Mouse (Mus musculus): ENCODE results near the gene Pspn. TPM values are rescaled to one million over a fixed set of nuclear protein-coding genes. Genes with fewer than 3 reads are reported as not detected.

Pspn gene
- total RNA-seq, 1 experiment from 2014 or later = not detected

Other genes with a start within 250 kb of the Pspn start
- not detected in 2 replicates for gene Nrtn, start 242.5 kb downstream of the Pspn start, total RNA-seq (2017)
- 21.0 and 26.2 TPM in 2 replicates for gene Dus3l, start 235.3 kb downstream of the Pspn start, total RNA-seq (2017)
- 1.4 TPM in 1 of 2 replicates, not detected in the other for gene Prr22, start 229.8 kb downstream of the Pspn start, total RNA-seq (2017)
- gene Rfx2, start 169.0 kb downstream of the Pspn start, total RNA-seq (2017) = 5.0 and 5.1 TPM in 2 replicates
- gene Acsbg2, start 125.6 kb downstream of the Pspn start, total RNA-seq (2017) = not detected in 2 replicates
- gene 1700061G19Rik, start 124.5 kb downstream of the Pspn start, total RNA-seq (2017) = 0.44 TPM in 1 of 2 replicates, not detected in the other
- gene Mllt1, start 64.6 kb downstream of the Pspn start, total RNA-seq (2017) = 15.3 and 19.3 TPM in 2 replicates
- gene Acer1, start 17.9 kb downstream of the Pspn start, total RNA-seq (2017) = not detected in 2 replicates
- gene Clpp, start 9.7 kb downstream of the Pspn start, total RNA-seq (2017) = 43.0 and 66.4 TPM in 2 replicates
- 13.2 and 18.7 TPM in 2 replicates for gene Alkbh7, start 2.7 kb downstream of the Pspn start, total RNA-seq (2017)
- gene Gtf2f1, start 11.3 kb upstream of the Pspn start, total RNA-seq (2017) = 89.5 and 124 TPM in 2 replicates
- 0.56 TPM in 1 of 2 replicates, not detected in the other for gene Gm17949, start 11.5 kb upstream of the Pspn start, total RNA-seq (2017)
- gene Khsrp, start 31.5 kb upstream of the Pspn start, total RNA-seq (2017) = 67.1 and 94.5 TPM in 2 replicates
- not detected in 2 replicates for gene Slc25a41, start 41.6 kb upstream of the Pspn start, total RNA-seq (2017)
- 0.56 TPM in 1 of 2 replicates, not detected in the other for gene Crb3, start 59.1 kb upstream of the Pspn start, total RNA-seq (2017)
- 5.1 and 9.7 TPM in 2 replicates for gene Slc25a23, start 59.8 kb upstream of the Pspn start, total RNA-seq (2017)
- gene Dennd1c, start 78.5 kb upstream of the Pspn start, total RNA-seq (2017) = 21.1 and 24.2 TPM in 2 replicates
- gene Tubb4a, start 87.8 kb upstream of the Pspn start, total RNA-seq (2017) = 0.30 TPM in 1 of 2 replicates, not detected in the other
- gene Tnfsf9, start 105.3 kb upstream of the Pspn start, total RNA-seq (2017) = 2.5 and 2.8 TPM in 2 replicates
- 0.75 TPM in 1 of 2 replicates, not detected in the other for gene Cd70, start 149.8 kb upstream of the Pspn start, total RNA-seq (2017)
- gene Tnfsf14, start 194.2 kb upstream of the Pspn start, total RNA-seq (2017) = 12.3 and 13.3 TPM in 2 replicates
- 28.0 and 125 TPM in 2 replicates for gene C3, start 228.1 kb upstream of the Pspn start, total RNA-seq (2017)
- 14.9 and 19.1 TPM in 2 replicates for gene Gpr108, start 248.4 kb upstream of the Pspn start, total RNA-seq (2017)
- gene Trip10, start 249.4 kb upstream of the Pspn start, total RNA-seq (2017) = 9.4 and 17.9 TPM in 2 replicates

All from hematopoietic stem cell, adult 5-6 weeks (primary cell).